Mouse (Mus musculus) v-Abl transformed pro-B cells (cell line): ENCODE results near the gene Nr5a2.

Experiments used
- in situ Hi-C, 2 experiments: fragments of 400-800 bp; cut with MboI; formaldehyde crosslinking; loops; one replicate each; pipeline ENCODE4 v1.15.1; 2025; ENCODE audit not compliant: unreplicated experiment in 2 of 2

The Nr5a2 gene

GRCm38 (mm10) chr1:136949323-136949741 is 10.9 kb downstream of the Nr5a2 start:
- in situ Hi-C loops: no loop called here

GRCm38 (mm10) chr1:136948511-136949275 is 11.6 kb downstream of the Nr5a2 start:
- in situ Hi-C loops: no loop called here

- in situ Hi-C loops: no loop called here
These were observed 12.2 kb downstream of the Nr5a2 start for GRCm38 (mm10) chr1:136948127-136948422.

GRCm38 (mm10) chr1:136947394-136948126 is 12.7 kb downstream of the Nr5a2 start:
- in situ Hi-C loops: no loop called here

GRCm38 (mm10) chr1:136946806-136947393 is 13.3 kb downstream of the Nr5a2 start:
- in situ Hi-C loops: no loop called here

- in situ Hi-C loops: no loop called here
These were observed 13.8 kb downstream of the Nr5a2 start for GRCm38 (mm10) chr1:136946404-136946803.

- in situ Hi-C loops: no loop called here
These were observed 14.4 kb downstream of the Nr5a2 start for GRCm38 (mm10) chr1:136945876-136946275.

GRCm38 (mm10) chr1:136945426-136945825 is 14.8 kb downstream of the Nr5a2 start:
- in situ Hi-C loops: no loop called here

- in situ Hi-C loops: no loop called here
These were observed 19.6 kb downstream of the Nr5a2 start for GRCm38 (mm10) chr1:136940603-136941002.

GRCm38 (mm10) chr1:136939220-136939619 is 21.0 kb downstream of the Nr5a2 start:
- in situ Hi-C loops: no loop called here

- in situ Hi-C loops: no loop called here
These were observed 24.3 kb downstream of the Nr5a2 start for GRCm38 (mm10) chr1:136935960-136936324.

GRCm38 (mm10) chr1:136935316-136935959 is 24.8 kb downstream of the Nr5a2 start:
- in situ Hi-C loops: no loop called here

- in situ Hi-C loops: no loop called here
These were observed 26.2 kb downstream of the Nr5a2 start for GRCm38 (mm10) chr1:136934051-136934450.

GRCm38 (mm10) chr1:136931026-136931425 is 29.2 kb downstream of the Nr5a2 start:
- in situ Hi-C loops: no loop called here

- in situ Hi-C loops: no loop called here
These were observed 30.5 kb downstream of the Nr5a2 start for GRCm38 (mm10) chr1:136929743-136930142.

- in situ Hi-C loops: no loop called here
These were observed 32.8 kb downstream of the Nr5a2 start for GRCm38 (mm10) chr1:136927428-136927827.

GRCm38 (mm10) chr1:136926026-136926425 is 34.2 kb downstream of the Nr5a2 start:
- in situ Hi-C loops: no loop called here

- in situ Hi-C loops: no loop called here
These were observed 40.2 kb downstream of the Nr5a2 start for GRCm38 (mm10) chr1:136920089-136920488.

GRCm38 (mm10) chr1:136918791-136919190 is 41.5 kb downstream of the Nr5a2 start:
- in situ Hi-C loops: no loop called here

GRCm38 (mm10) chr1:136915438-136915837 is 44.8 kb downstream of the Nr5a2 start:
- in situ Hi-C loops: no loop called here

GRCm38 (mm10) chr1:136911996-136912395 is 48.3 kb downstream of the Nr5a2 start:
- in situ Hi-C loops: no loop called here

- in situ Hi-C loops: no loop called here
These were observed 48.7 kb downstream of the Nr5a2 start for GRCm38 (mm10) chr1:136911594-136911860.
